Mouse (Mus musculus) layer of hippocampus, adult 11-12 months (tissue): ENCODE data around the gene Sox6.
"Not testable (repeated sequence)": the region's sequence is repeated elsewhere in the genome, so short reads cannot be mapped to it uniquely, and the experiment has no call there.

Experiments
- DNase-seq: peaks from one replicate; pipeline ENCODE4 v3.0.0; 2022; ENCODE audit warnings: low spot score

Gene Sox6

GRCm38 (mm10) chr7:115645971-115646447 is 392.6 kb downstream of the Sox6 start:
- DNase-seq = no peak

GRCm38 (mm10) chr7:115645272-115645970 is 393.2 kb downstream of the Sox6 start:
- no peak for DNase-seq

- DNase-seq = no peak
Measured at GRCm38 (mm10) chr7:115630691-115631090, 407.9 kb downstream of the Sox6 start.

- DNase-seq = no peak
Measured at GRCm38 (mm10) chr7:115630287-115630686, 408.3 kb downstream of the Sox6 start.

GRCm38 (mm10) chr7:115628766-115629165 is 409.8 kb downstream of the Sox6 start:
- DNase-seq = no peak

GRCm38 (mm10) chr7:115625956-115626355 is 412.6 kb downstream of the Sox6 start:
- no peak for DNase-seq

- DNase-seq = no peak
Measured at GRCm38 (mm10) chr7:115624907-115625552, 413.6 kb downstream of the Sox6 start.

- DNase-seq = no peak
Measured at GRCm38 (mm10) chr7:115624451-115624850, 414.1 kb downstream of the Sox6 start.

- no peak for DNase-seq
Measured at GRCm38 (mm10) chr7:115615697-115616237, 422.8 kb downstream of the Sox6 start.

GRCm38 (mm10) chr7:115607485-115607884 is 431.1 kb downstream of the Sox6 start:
- no peak for DNase-seq

- not testable (repeated sequence) for DNase-seq
Measured at GRCm38 (mm10) chr7:115606125-115606524, 432.5 kb downstream of the Sox6 start.

- DNase-seq = no peak
Measured at GRCm38 (mm10) chr7:115604883-115605282, 433.7 kb downstream of the Sox6 start.

GRCm38 (mm10) chr7:115597376-115597775 is 441.2 kb downstream of the Sox6 start:
- peak; percentile 13 for DNase-seq

- DNase-seq = no peak
Measured at GRCm38 (mm10) chr7:115580461-115580860, 458.1 kb downstream of the Sox6 start.

GRCm38 (mm10) chr7:115579826-115580225 is 458.8 kb downstream of the Sox6 start:
- no peak for DNase-seq

GRCm38 (mm10) chr7:115576387-115576786 is 462.2 kb downstream of the Sox6 start:
- DNase-seq = no peak

GRCm38 (mm10) chr7:115574834-115575233 is 463.8 kb downstream of the Sox6 start:
- DNase-seq = no peak

GRCm38 (mm10) chr7:115568821-115569240 is 469.8 kb downstream of the Sox6 start:
- no peak for DNase-seq

- DNase-seq = no peak
Measured at GRCm38 (mm10) chr7:115568301-115568700, 470.3 kb downstream of the Sox6 start.

- DNase-seq = no peak
Measured at GRCm38 (mm10) chr7:115566818-115567217, 471.8 kb downstream of the Sox6 start.

GRCm38 (mm10) chr7:115565060-115565426 is 473.6 kb downstream of the Sox6 start:
- no peak for DNase-seq

GRCm38 (mm10) chr7:115564359-115565059 is 474.1 kb downstream of the Sox6 start:
- DNase-seq = no peak

GRCm38 (mm10) chr7:115556677-115557076 is 481.9 kb downstream of the Sox6 start:
- DNase-seq = no peak
